23 mouse cellular contexts compared by ENCODE assay signal in genomic region chr13:78928347-78928746, GRCm38 (mm10).
DNase-seq lines count a peak whose midpoint lies in the region; ATAC-seq lines count a peak whose summit lies in the region.
"Had no signal": no experiment of that assay in that cellular context is flagged by ENCODE, and none has a peak within 500 bp of the region (broad histone marks: within the 10 kb centered on the region; RNA-seq: fewer than 3 reads in every experiment).

No protein-coding gene starts in this region.

- H3K9ac ChIP-seq in forebrain, embryonic 11.5 days (ENCODE audit: low read length) = no peak overlapping the region
- no peak overlapping the region for H3K9ac ChIP-seq in forebrain, embryonic 15.5 days (replicated peaks)
- H3K9ac ChIP-seq in forebrain, embryonic 14.5 days (ENCODE audit: low read length) = no peak overlapping the region
- H3K9ac ChIP-seq in hindbrain, embryonic 13.5 days = no peak overlapping the region
- H3K9ac ChIP-seq in hindbrain, embryonic 16.5 days (ENCODE audit: low read depth, low read length) = no peak overlapping the region
- no peak overlapping the region for H3K9ac ChIP-seq in neural tube, embryonic 13.5 days
- no peak overlapping the region for H3K9ac ChIP-seq in neural tube, embryonic 15.5 days (replicated peaks)
- H3K9ac ChIP-seq: heart, embryonic 13.5 days; hindbrain, embryonic 15.5 days had no signal

- H3K36me3 ChIP-seq in forebrain, embryonic 11.5 days (ENCODE audit: control insufficient read depth, insufficient read depth, low read length) = no peaks in the 10 kb centered on the region
- no peaks in the 10 kb centered on the region for H3K36me3 ChIP-seq in forebrain, embryonic 15.5 days
- H3K36me3 ChIP-seq in forebrain, embryonic 14.5 days (ENCODE audit: control insufficient read depth, insufficient read depth, low read length) = no peaks in the 10 kb centered on the region
- H3K36me3 ChIP-seq in forebrain, embryonic 10.5 days (replicated peaks) = no peaks in the 10 kb centered on the region
- H3K36me3 ChIP-seq in hindbrain, embryonic 13.5 days = no peaks in the 10 kb centered on the region
- no peaks in the 10 kb centered on the region for H3K36me3 ChIP-seq in hindbrain, embryonic 16.5 days (ENCODE audit: control insufficient read depth, insufficient read depth, low read length)
- no peaks in the 10 kb centered on the region for H3K36me3 ChIP-seq in neural tube, embryonic 13.5 days
- H3K36me3 ChIP-seq in neural tube, embryonic 15.5 days = no peaks in the 10 kb centered on the region
- H3K36me3 ChIP-seq: heart, embryonic 13.5 days; hindbrain, embryonic 15.5 days had no signal

- H3K4me1 ChIP-seq in forebrain, embryonic 11.5 days (replicated peaks; ENCODE audit: control insufficient read depth, insufficient read depth, low read length) = no peaks in the 10 kb centered on the region
- no peaks in the 10 kb centered on the region for H3K4me1 ChIP-seq in forebrain, embryonic 15.5 days
- no peaks in the 10 kb centered on the region for H3K4me1 ChIP-seq in forebrain, embryonic 14.5 days (ENCODE audit: control insufficient read depth, insufficient read depth, low read length)
- no peaks in the 10 kb centered on the region for H3K4me1 ChIP-seq in forebrain, embryonic 10.5 days
- H3K4me1 ChIP-seq in hindbrain, embryonic 13.5 days (replicated peaks) = no peaks in the 10 kb centered on the region
- no peaks in the 10 kb centered on the region for H3K4me1 ChIP-seq in hindbrain, embryonic 16.5 days (ENCODE audit: control insufficient read depth, insufficient read depth, low read depth, low read length)
- no peaks in the 10 kb centered on the region for H3K4me1 ChIP-seq in neural tube, embryonic 13.5 days (replicated peaks)
- H3K4me1 ChIP-seq in neural tube, embryonic 15.5 days = no peaks in the 10 kb centered on the region
- H3K4me1 ChIP-seq: heart, embryonic 13.5 days; hindbrain, embryonic 15.5 days had no signal

- H3K9me3 ChIP-seq in forebrain, embryonic 11.5 days (ENCODE audit: control insufficient read depth, low read length) = no peaks in the 10 kb centered on the region
- H3K9me3 ChIP-seq in forebrain, embryonic 15.5 days = no peaks in the 10 kb centered on the region
- no peaks in the 10 kb centered on the region for H3K9me3 ChIP-seq in forebrain, embryonic 14.5 days (replicated peaks; ENCODE audit: control insufficient read depth, low read length)
- no peaks in the 10 kb centered on the region for H3K9me3 ChIP-seq in forebrain, embryonic 10.5 days
- no peaks in the 10 kb centered on the region for H3K9me3 ChIP-seq in hindbrain, embryonic 13.5 days
- no peaks in the 10 kb centered on the region for H3K9me3 ChIP-seq in hindbrain, embryonic 16.5 days (ENCODE audit: control insufficient read depth, low read length)
- H3K9me3 ChIP-seq in neural tube, embryonic 13.5 days = no peaks in the 10 kb centered on the region
- H3K9me3 ChIP-seq in neural tube, embryonic 15.5 days (replicated peaks) = no peaks in the 10 kb centered on the region
- H3K9me3 ChIP-seq: heart, embryonic 13.5 days; hindbrain, embryonic 15.5 days had no signal

- DNase-seq in forebrain, embryonic 11.5 days (ENCODE audit: low spot score) = no peak
- DNase-seq in forebrain, embryonic 14.5 days (ENCODE audit: low spot score) = peak; percentile 49
- DNase-seq in forebrain, embryonic 10.5 days (ENCODE audit: extremely low spot score, low spot score) = no peak
- DNase-seq: adrenal gland, adult 8-10 months; adrenal gland, postnatal 25 days; cerebellum, adult 18-20 months; cerebellum, adult 9-10 months; cerebellum, postnatal 14 days; gastrocnemius, postnatal 25 days; heart, adult 18-20 months; heart, postnatal 14 days; heart, postnatal 4 days; kidney, adult 18-20 months had no signal

- no peak overlapping the region for H3K4me2 ChIP-seq in forebrain, embryonic 11.5 days (ENCODE audit: low read depth, low read length, severe bottlenecking)
- H3K4me2 ChIP-seq in forebrain, embryonic 15.5 days (replicated peaks) = no peak overlapping the region
- no peak overlapping the region for H3K4me2 ChIP-seq in forebrain, embryonic 14.5 days (ENCODE audit: low read length)
- no peak overlapping the region for H3K4me2 ChIP-seq in hindbrain, embryonic 13.5 days
- H3K4me2 ChIP-seq in hindbrain, embryonic 16.5 days (ENCODE audit: low read length) = no peak overlapping the region
- no peak overlapping the region for H3K4me2 ChIP-seq in neural tube, embryonic 13.5 days
- H3K4me2 ChIP-seq in neural tube, embryonic 15.5 days = no peak overlapping the region
- H3K4me2 ChIP-seq: heart, embryonic 13.5 days; hindbrain, embryonic 15.5 days had no signal

- no peak overlapping the region for H3K4me3 ChIP-seq in forebrain, embryonic 11.5 days (ENCODE audit: low read depth, low read length)
- H3K4me3 ChIP-seq in forebrain, embryonic 15.5 days = no peak overlapping the region
- no peak overlapping the region for H3K4me3 ChIP-seq in forebrain, embryonic 14.5 days (ENCODE audit: low read depth, low read length)
- no peak overlapping the region for H3K4me3 ChIP-seq in forebrain, embryonic 10.5 days
- no peak overlapping the region for H3K4me3 ChIP-seq in hindbrain, embryonic 13.5 days
- no peak overlapping the region for H3K4me3 ChIP-seq in hindbrain, embryonic 16.5 days (ENCODE audit: low read length)
- H3K4me3 ChIP-seq in neural tube, embryonic 13.5 days = no peak overlapping the region
- no peak overlapping the region for H3K4me3 ChIP-seq in neural tube, embryonic 15.5 days (replicated peaks)
- H3K4me3 ChIP-seq: heart, embryonic 13.5 days; hindbrain, embryonic 15.5 days had no signal

- peak; percentile 39 for ATAC-seq in forebrain, embryonic 11.5 days (replicated peaks; ENCODE audit: low FRiP score)
- no peak for ATAC-seq in forebrain, embryonic 15.5 days (replicated peaks)
- peak; percentile 44 for ATAC-seq in forebrain, embryonic 14.5 days
- 0 out of 2 replicates have a peak, but pooled peaks have one; percentile 10 for ATAC-seq in hindbrain, embryonic 13.5 days (ENCODE audit: low FRiP score)
- no peak for ATAC-seq in hindbrain, embryonic 16.5 days
- peak; percentile 43 for ATAC-seq in neural tube, embryonic 13.5 days (ENCODE audit: low read depth)
- no peak for ATAC-seq in neural tube, embryonic 15.5 days (ENCODE audit: low FRiP score)
- ATAC-seq: activated CD4-positive, CD25-positive, alpha-beta regulatory T cell, adult 4 months; inflammation-experienced regulatory T-cells, adult 6 months; intestine, embryonic 16.5 days had no signal

- 80% methylated on average over 1 of the region's 1 CpGs for WGBS in forebrain, embryonic 11.5 days
- WGBS in forebrain, embryonic 15.5 days = 44% methylated on average over 1 of the region's 1 CpGs
- WGBS in forebrain, embryonic 14.5 days = 41% methylated on average over 1 of the region's 1 CpGs
- WGBS in forebrain, embryonic 10.5 days = 82% methylated on average over 1 of the region's 1 CpGs
- 39% methylated on average over 1 of the region's 1 CpGs for WGBS in hindbrain, embryonic 13.5 days
- WGBS in hindbrain, embryonic 16.5 days = 44% methylated on average over 1 of the region's 1 CpGs
- 41% methylated on average over 1 of the region's 1 CpGs for WGBS in neural tube, embryonic 13.5 days
- WGBS in neural tube, embryonic 15.5 days = 46% methylated on average over 1 of the region's 1 CpGs

- no peaks in the 10 kb centered on the region for H3K27me3 ChIP-seq in forebrain, embryonic 11.5 days (ENCODE audit: control insufficient read depth, insufficient read depth, low read length)
- H3K27me3 ChIP-seq in forebrain, embryonic 15.5 days = no peaks in the 10 kb centered on the region
- no peaks in the 10 kb centered on the region for H3K27me3 ChIP-seq in forebrain, embryonic 14.5 days (replicated peaks; ENCODE audit: control insufficient read depth, insufficient read depth, low read length)
- H3K27me3 ChIP-seq in forebrain, embryonic 10.5 days (ENCODE audit: poor library complexity, severe bottlenecking) = no peaks in the 10 kb centered on the region
- no peaks in the 10 kb centered on the region for H3K27me3 ChIP-seq in hindbrain, embryonic 13.5 days
- H3K27me3 ChIP-seq in hindbrain, embryonic 16.5 days (replicated peaks; ENCODE audit: control insufficient read depth, insufficient read depth, low read length) = no peaks in the 10 kb centered on the region
- no peaks in the 10 kb centered on the region for H3K27me3 ChIP-seq in neural tube, embryonic 13.5 days
- H3K27me3 ChIP-seq in neural tube, embryonic 15.5 days (replicated peaks) = no peaks in the 10 kb centered on the region
- H3K27me3 ChIP-seq: heart, embryonic 13.5 days; hindbrain, embryonic 15.5 days had no signal

- no peak overlapping the region for H3K27ac ChIP-seq in forebrain, embryonic 11.5 days (ENCODE audit: low read depth, low read length)
- H3K27ac ChIP-seq in forebrain, embryonic 15.5 days (replicated peaks) = no peak overlapping the region
- H3K27ac ChIP-seq in forebrain, embryonic 14.5 days (ENCODE audit: low read depth, low read length) = no peak overlapping the region
- no peak overlapping the region for H3K27ac ChIP-seq in forebrain, embryonic 10.5 days
- no peak overlapping the region for H3K27ac ChIP-seq in hindbrain, embryonic 13.5 days
- no peak overlapping the region for H3K27ac ChIP-seq in hindbrain, embryonic 16.5 days (ENCODE audit: low read depth, low read length)
- no peak overlapping the region for H3K27ac ChIP-seq in neural tube, embryonic 13.5 days (replicated peaks)
- no peak overlapping the region for H3K27ac ChIP-seq in neural tube, embryonic 15.5 days (replicated peaks)
- H3K27ac ChIP-seq: heart, embryonic 13.5 days; hindbrain, embryonic 15.5 days had no signal

Comparison
In these comparisons a context has a peak if more than half of its experiments do, and no peak if none do; other contexts are left out.
1. ATAC-seq: peak in forebrain, embryonic 11.5 days (single experiment), forebrain, embryonic 14.5 days (single experiment), hindbrain, embryonic 13.5 days (single experiment) and neural tube, embryonic 13.5 days (single experiment); none in forebrain, embryonic 15.5 days (single experiment), hindbrain, embryonic 16.5 days (single experiment) and neural tube, embryonic 15.5 days (single experiment).